Mouse (Mus musculus) neutrophil, adult 5-6 weeks (primary cell): ENCODE data around the gene Gas6. TPM values are rescaled to one million over a fixed set of nuclear protein-coding genes. Genes with fewer than 3 reads are reported as not detected.

ENCODE experiments used
- ATAC-seq: fragments of 151-379, 151-347 bp; 2 replicates; pipeline ENCODE4 v1.8.0; 2017; ENCODE audit warnings: mild to moderate bottlenecking, moderate TSS enrichment; ENCODE audit not compliant: insufficient number of reproducible peaks, poor library complexity, low FRiP score, severe bottlenecking; ENCODE audit errors: extremely low read depth
- total RNA-seq: library from RNA; stranded (forward); fragments of 200-1000 nt; gene quantifications from 2 replicates; pipeline ENCODE4 v1.2.3, GENCODE M21; 2017

Gene Gas6
- total RNA-seq, result not detected in 2 replicates

DNA sequence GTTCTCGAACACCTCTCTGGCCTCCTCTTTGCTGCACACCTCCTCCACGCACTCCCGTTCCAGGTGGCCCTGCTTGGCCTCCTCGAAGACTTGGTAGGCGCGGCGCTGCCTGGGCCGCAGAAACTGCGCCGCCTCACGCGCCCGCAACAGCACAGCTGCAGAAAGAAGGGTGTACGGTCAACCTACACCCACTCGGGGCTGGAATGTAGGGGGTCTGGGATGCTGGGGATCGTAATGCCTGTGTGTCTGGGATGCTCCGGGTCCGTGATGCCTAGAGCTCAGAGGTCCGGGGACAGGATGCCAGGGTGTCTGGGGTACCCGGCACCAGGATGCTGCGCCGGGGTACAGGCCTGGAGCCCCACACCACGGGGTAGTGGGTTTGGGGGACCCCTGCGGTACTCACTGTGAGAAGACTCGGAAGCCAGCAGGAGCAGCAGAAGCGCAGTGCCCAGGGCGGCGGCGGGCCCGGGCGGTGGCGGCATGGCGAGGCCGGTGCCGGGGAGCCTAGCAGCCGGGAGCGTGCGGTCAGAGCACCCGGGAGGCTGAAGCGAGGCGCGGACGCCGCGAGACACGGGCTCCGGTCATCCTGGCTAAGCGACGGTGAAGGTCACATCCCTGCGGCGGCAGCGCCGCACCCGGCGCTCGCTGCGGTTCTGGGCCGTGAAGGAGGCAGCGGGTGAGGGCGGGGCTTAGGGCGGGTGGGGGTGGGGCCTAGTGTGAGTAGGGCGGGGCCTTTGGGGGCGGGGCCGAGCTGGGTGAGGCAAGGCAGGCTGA is at the start of gene Gas6:
Gene Gas6 (minus strand): TSS at position 633 of the 774 bp plus-strand sequence.
- ATAC-seq, result no peak

DNA sequence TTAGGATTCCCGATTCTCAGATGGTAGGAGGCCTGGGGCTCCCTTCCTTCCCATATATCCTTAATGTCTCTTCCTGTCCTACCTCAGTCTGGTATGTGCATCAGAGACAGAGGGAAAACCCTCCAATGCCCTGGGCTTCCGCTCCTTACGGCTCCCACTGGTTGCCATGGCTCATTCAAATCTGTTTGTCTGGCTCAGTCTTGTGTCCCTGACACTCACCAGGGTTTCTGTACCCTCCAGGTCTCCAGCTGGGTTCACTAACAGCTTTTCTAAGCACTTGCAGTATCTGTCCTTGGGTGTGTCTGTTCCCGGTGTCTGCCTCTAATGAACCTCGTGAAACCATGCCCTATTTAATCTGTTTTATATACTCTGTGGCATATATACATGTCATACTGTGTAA is 47.2 kb upstream of the Gas6 start:
- no peak for ATAC-seq

DNA sequence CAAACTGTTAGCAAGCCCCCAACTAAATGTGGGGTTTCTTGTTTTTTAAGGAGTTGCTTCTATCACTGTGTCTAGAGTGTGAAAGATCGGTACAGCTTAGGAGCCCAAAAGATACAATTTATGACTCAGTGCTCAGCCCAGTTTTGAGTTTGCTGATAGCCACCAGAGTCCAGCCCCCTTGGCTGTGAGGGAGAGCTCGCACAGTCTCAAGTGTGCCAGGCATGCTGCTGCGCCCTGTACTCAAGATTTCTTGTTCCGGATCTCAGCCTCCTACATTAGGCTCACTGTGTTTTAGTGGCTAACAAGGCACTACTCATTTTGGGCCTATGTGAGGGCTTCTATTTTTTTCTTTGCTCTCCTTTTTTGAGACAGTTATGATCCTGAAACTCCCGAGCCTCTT is 45.8 kb upstream of the Gas6 start:
- ATAC-seq, result no peak

DNA sequence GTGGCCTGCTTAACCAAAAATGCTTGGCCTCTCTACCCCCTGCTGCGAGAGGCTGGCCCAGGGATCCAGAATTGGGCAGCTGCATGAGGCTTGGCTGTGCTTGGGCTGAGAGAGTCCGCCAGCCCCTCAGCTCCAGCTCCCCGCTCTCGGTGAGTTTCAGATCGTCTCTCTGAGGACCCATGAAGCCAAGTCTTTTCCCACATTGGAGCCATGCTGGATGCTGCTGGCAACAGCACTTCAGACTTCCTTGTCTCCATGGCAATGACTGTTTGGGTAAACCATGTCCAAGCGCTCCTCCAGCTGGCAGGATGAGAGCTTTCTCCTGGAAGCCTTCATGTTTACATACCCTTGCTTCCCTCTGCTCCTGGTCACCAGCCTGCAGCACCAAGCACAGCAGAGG is 44.5 kb upstream of the Gas6 start:
- no peak for ATAC-seq

DNA sequence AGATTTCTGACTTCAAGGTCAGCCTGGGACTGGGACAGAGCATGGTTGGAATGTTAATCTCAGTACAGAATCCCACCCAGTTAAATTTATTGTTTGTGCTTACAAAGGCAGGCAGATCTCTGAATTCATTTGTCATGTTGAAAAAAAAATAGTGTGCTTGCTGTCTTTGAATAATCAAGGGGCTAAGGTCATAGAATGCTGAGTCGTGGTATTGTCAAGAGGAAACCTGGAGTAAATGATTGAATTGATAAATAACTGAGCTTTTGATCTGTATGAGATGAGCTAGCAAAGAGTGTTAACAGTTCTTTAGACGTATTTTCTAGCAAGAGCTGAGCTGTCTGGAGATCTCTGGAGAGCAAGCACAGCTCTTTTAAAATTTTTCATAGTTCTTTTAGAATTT is 42.8 kb upstream of the Gas6 start:
- no peak for ATAC-seq

DNA sequence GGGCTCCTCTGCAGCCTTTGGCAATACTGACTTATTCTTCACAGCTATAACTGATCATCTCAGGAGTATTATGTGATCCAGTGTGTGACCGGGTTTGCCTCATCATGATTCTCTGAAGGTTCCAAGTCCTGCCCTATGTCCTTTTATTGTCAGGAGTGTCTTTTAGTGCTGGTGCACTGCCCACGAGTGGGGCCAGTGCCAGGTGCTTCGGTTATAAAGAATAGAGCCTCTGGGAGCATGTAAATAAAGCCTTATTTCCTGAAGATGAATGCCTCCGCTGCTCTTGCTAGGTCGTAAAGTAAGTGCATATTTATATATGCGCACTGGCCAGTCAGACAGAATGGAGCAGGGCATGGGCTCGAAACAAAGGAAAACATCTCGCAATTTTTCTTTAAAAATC is 38.8 kb upstream of the Gas6 start:
- no peak for ATAC-seq

DNA sequence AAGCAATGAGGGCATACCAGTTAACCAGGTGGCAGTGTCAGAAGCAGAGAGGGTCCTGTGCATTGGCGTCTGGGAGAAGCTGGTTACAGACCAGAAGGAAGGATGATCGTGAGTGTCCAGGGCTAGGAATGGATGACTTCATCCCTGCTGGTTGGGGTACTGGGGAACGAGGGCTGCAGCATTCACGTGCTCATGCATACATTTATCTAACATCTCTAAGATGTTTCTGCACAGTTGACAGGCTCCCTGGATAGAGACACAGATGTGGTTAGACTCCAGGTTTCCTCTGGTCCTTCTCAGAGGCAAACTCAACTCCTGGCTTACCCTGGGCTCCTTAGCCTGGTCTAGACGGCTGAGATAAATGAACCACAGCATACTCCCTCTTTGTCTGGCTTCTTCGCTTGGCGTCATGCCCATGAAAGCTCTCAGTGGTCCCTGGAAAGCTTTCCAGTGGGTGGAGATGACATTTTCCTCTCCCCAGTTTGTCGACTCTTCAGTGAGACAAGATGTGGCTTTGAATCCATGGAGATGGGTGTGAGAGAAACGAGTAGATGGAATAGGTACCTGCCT is 37.4 kb upstream of the Gas6 start:
- no peak for ATAC-seq

DNA sequence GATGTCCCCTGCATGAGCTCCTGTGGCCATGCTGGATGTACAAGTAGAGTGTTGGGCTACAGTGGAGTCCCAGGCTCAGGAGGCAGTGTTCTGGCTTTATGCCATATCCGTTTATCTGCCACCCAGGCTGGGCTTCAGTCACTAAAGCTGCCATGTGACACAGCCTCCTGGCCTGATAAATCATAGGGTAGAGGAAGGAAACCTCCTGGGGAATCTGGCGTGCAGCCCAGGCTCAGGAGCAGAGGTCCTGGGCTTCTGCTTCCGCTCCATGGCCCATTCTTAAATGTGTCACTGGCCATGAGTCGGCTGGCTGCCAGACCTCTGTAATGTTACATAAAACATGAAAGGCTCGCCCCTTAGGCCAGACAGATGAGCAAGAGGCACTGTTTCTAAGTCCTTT is 36.7 kb upstream of the Gas6 start:
- no peak for ATAC-seq

DNA sequence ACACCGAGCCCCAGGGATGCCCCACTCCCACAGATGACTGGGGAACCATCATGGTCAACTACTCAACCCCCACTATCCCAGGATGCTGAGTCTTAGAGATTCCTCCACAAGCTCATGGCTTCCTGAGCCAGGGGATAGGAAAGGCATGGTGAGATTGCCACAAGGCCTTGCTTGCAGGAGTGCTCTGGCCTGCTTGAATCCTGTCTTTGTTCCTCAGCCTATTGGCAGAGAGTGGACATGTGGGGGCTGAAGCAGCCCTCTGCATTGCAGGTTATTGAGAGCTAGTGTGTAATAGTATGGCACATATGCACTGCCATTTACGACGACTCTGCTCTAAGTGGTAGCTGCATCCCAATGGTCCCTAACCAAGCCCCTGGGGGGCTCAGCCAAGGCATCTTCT is 36.1 kb upstream of the Gas6 start:
- no peak for ATAC-seq

DNA sequence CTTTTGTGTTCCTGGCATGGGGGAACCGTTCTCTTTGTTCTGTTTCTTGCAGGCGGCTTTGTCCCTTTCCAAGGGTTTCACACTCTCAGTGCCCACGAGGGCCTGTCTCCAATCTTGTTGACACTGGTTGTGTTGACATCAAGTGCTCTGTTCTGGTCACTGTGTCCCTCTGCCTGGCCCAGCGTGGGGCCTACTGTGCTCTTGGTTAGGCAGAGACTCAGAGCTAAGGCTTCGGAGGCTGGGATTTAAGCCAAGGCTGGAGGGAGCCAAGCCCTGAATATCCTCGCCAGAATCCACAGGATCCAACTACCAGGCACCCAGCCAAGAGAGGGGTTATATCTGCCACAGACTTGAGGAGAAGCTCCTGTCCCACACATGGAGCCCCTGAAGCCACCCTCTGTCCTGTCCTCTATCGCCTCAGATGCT is 35.6 kb upstream of the Gas6 start:
- ATAC-seq, result no peak

DNA sequence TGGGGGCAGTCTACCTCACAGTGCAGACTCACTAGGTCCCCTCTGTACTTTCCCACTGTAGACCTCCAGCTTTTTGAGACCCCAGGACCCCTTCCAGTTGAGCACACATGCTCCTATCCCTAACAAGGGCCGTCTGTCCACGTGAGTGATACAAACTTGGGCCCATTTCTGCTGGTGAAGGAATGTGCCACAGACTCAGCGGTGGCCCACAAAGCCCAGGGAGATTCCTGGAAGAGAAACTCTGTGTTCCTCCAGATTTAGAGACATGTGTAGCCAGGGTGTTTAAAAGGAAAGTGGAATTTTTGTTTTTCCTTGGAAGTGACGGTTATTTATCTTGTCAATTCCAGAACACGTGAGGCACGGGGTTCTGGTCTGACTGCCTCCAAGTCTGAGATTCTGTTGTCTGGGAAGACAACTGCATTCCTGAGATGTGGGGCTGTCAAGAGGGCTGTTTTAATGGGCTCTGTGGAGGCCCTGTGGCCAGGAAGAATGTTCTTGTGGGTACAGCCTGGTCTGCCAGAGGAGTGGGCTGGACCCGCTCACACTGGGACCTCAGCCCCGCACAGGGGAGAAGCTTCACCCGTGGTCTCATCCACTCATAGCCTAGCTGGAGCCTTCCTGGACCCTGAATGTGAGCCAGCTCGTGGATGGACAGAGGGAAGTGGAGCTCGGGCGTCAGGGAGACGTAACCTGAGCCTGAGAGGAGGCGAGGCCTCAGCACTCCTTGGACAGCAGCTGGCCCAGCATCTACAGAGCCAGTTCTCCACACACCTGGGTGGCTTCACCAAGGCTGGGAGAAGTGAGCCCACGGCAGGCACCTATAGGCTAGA is 34.9 kb upstream of the Gas6 start:
- ATAC-seq, result no peak

DNA sequence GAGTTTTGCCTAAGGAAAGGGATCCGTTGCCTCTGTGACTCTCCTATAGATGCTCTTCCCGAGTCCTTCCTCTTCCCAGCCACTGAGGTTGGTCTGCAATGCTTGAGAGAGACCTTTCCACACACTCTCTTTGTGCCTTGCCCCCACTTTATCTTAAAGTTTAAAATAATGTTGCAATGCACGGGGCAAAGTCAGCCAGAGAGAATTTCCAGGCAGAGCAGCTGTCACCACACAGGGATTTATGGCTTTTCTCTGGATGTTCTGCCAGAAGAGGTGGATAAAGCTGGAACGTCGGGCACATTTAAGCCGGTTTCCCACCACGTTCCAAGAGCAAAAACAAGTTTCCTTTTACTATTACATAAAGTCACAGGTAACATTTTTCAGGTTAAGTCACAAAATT is 27.1 kb upstream of the Gas6 start:
- no peak for ATAC-seq

DNA sequence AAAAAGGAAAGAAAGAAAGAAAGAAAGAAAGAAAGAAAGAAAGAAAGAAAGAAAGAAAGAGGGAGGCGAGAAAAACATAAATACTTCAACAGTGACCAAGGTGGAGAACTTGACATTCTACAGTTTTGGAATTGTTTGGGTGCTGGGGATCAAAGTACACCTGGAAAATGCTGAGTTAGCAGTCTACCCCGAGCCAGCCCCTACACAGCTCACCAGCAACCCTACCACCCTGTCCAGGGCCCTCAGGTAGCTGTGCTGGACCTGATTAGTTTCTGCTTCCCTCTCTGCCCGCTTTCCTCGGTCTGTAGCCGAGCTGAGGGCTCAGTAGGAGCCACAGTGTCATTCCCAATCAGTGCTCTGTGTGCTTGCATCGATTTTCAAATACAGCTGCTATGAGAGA is 26.1 kb upstream of the Gas6 start:
- no peak for ATAC-seq

DNA sequence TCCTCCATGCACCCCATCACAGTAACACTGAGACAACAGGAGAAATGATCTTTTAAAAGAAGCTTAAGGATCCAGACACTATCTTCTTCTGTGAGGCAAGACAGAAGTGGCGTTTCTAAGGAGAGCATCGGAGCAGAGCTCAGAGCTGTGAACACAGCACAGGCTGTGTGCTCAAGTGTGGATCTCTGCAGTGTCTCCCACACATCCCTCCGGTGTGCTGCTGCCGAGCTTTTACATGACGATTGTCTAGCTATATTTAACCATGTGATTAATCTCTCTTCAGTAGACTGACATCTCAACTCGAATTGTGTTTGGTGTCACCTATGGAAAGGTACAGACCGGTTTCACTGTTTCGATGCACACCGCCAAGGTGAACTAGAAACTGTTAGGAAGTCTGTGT is 25.2 kb upstream of the Gas6 start:
- no peak for ATAC-seq

DNA sequence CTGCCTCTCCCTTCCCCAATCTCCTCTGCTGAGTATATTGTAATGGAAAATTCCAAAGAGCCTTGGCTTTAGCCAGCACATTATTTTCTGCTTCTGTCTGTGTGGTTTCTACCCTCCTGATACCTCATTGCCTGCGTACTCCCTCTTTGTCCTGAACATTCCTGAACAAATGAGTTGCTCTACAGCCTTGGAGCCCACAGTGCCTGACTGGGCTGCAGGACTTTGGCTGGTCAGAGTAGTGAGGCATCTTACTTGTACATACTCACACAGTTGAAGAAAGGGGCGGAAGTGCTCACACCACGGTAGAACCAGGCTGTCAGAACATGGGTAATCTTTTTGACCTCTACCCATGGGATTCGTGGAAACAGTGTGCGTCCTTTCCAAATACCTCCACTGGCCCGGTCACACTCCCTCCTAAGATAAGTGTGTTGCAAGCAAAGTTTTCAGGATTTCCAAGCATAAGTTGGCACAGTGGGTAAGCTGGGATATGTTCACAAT is 23.0 kb upstream of the Gas6 start:
- ATAC-seq, result no peak

DNA sequence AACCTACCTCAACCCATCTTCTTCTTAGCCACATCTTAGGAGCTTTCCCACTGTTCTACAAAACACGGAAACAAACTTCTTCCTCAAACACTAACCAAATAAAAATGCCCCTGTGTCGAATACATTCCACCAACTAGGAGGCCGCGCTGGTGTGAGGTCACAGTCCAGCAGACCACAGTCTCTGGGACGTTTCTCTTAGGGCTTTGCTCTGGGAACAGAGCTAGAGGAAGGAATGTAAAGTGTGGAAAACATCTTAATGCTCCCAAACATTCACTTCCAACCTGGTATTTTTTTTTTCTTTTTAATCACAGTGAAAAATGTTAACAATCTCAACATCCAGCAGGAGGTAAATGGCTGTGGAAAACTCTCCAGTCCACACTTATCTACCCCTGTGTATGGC is 22.4 kb upstream of the Gas6 start:
- ATAC-seq, result no peak

DNA sequence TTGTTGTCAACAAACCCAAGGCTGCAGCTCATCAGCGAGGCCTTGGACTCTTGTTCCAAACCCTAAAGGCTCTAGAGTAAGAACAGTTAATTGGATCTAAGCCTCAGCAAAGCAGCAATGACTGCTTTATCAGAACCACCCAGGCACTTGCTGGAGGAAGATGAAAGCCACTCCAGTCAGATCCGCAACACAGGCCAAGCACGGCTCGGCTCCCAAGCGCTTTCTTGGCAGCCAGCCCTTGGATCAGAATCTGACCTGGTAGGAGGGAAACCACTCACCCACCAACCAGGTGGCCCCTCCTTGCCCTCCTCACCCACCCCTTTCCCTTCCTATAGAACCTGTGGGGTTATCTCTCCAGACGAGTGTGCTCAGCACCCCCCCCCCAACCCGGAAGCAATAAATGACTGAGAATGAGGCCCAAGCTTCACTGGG is 21.7 kb upstream of the Gas6 start:
- no peak for ATAC-seq

DNA sequence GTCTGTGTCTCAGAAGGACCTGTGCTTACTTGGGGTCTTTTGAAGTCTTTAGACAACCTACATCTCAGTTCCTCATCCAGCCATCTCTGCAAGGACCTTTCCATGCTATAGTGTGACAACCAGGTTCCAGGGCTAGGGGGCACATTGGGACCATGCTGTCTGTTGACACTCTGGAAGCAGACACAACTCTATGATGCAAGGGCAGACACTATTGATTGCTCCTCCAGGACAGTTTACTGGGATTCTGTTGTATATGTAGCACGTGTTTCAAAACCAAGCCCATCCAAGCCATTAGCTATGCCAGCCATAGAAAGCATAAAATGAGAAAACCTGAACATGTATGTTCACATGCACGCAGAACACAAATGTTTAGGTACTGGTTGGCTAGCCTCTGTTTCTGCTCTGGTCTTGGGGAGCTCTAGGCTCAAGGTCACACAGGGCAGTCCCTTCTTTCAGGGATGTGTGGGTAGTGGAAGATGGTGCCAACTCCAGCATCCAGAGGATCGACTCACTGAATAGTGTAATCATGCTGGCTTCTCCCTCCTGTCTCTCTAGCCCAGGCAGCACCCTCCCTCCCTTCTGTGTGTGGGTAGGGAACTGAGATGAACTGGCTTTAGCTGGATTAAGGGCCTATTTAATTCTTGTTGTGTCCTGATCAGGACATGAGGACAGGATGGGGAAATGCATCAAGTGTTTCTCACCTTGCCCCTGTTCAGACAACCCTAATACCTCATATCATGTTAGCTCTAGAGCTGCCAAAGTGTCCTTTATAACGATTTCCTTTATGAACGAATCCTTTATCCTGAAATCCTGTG is 19.5 kb upstream of the Gas6 start:
- ATAC-seq, result no peak

DNA sequence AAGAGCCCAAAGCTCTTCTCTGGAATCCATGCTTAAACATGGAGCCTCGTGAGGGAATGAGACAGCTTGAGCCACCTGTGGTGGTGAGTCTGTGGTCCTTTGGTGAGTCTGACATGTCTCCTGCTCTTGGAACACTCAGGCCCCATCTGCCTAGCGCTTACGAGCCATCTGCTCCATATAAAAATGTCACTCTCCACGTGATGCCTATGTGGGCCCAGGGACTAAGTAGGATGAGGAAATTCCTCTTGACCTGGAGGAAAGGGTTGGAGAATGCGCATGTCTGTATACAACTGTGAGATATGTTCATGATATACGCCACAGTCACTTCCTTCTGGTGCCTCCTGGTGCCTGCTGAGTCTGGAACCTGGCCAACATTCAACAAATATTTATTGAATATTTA is 18.4 kb upstream of the Gas6 start:
- ATAC-seq, result no peak
